Mouse (Mus musculus) intestine, embryonic 16.5 days (tissue): Measurements from ENCODE around the gene Mrpl18. TPM values are rescaled to one million over a fixed set of nuclear protein-coding genes. Genes with fewer than 3 reads are reported as not detected.
A peak's percentile ranks its signal among the peaks of the same experiment; 100 is the strongest.
"Not testable (repeated sequence)": the region's sequence is repeated elsewhere in the genome, so short reads cannot be mapped to it uniquely, and the experiment has no call there.

Source experiments
- ATAC-seq: fragments of 200-750 bp; cut with Nextera tagmentation; 2 replicates; pipeline ENCODE4 v1.8.0; 2017; ENCODE audit warnings: moderate TSS enrichment, moderate library complexity
- H3K27ac ChIP-seq: fragments of 300-500 bp; sonication (generic); 2 replicates; pipeline ENCODE4 v1.5.1; 2014; ENCODE audit warnings: mild to moderate bottlenecking, low read length
- H3K27me3 ChIP-seq: fragments of 300-500 bp; sonication (generic); replicated peaks from 2 replicates; pipeline ENCODE4 v1.6.1; 2014; ENCODE audit warnings: low read length, control low read depth, mixed read lengths; ENCODE audit not compliant: control insufficient read depth, insufficient read depth
- H3K36me3 ChIP-seq: fragments of 300-500 bp; sonication (generic); 2 replicates; pipeline ENCODE4 v1.6.1; 2014; ENCODE audit warnings: low read length, control low read depth; ENCODE audit not compliant: control insufficient read depth, insufficient read depth
- H3K4me1 ChIP-seq: fragments of 300-500 bp; sonication (generic); 2 replicates; pipeline ENCODE4 v1.6.1; 2014; ENCODE audit warnings: low read length, control low read depth, mixed read lengths; ENCODE audit not compliant: control insufficient read depth, insufficient read depth
- H3K4me2 ChIP-seq: fragments of 300-500 bp; sonication (generic); 2 replicates; pipeline ENCODE4 v1.6.1; 2014; ENCODE audit warnings: low read depth, low read length, control low read depth
- H3K4me3 ChIP-seq: fragments of 300-500 bp; sonication (generic); 2 replicates; pipeline ENCODE4 v1.5.1; 2014; ENCODE audit warnings: mild to moderate bottlenecking, low read length
- H3K9ac ChIP-seq: fragments of 300-500 bp; sonication (generic); 2 replicates; pipeline ENCODE4 v1.6.1; 2014; ENCODE audit warnings: low read depth, low read length
- H3K9me3 ChIP-seq: fragments of 300-500 bp; sonication (generic); 2 replicates; pipeline ENCODE4 v1.6.1; 2016; ENCODE audit warnings: low read length, control low read depth; ENCODE audit not compliant: control insufficient read depth
- WGBS: fragments of 180-500 bp; shearing (Covaris S2); extraction: QIAGEN DNeasy Blood & Tissue Kit; methylation state at CpG from one replicate; pipeline ENCODE4 v1.1.7; 2014; 5-methylcytosine and 5-hydroxymethylcytosine counted together
- polyA plus RNA-seq: library from polyadenylated mRNA; unstranded; fragments of >200 nt; fragmentation: Nextera tagmentation; extraction: Ambion mirVana; gene quantifications from 2 replicates; pipeline ENCODE4 v1.2.1, GENCODE M21; 2015

The Mrpl18 gene
- 159 and 183 TPM in 2 replicates for polyA plus RNA-seq

GRCm38 (mm10) chr17:12915881-12916583 lies at the start of gene Mrpl18:
Gene Mrpl18, minus strand, starts transcription at chr17:12916345.
- under 1% methylated on average over 56 of the region's 56 CpGs for WGBS
- peak within 1 kb of the TSS; percentile 78 for H3K4me2 ChIP-seq
- H3K36me3 ChIP-seq, result peaks cover 5% of the 10 kb centered on the region; the same call in 1 of the 2 replicates

GRCm38 (mm10) chr17:12963476-12963875 lies 47.3 kb upstream of the Mrpl18 start:
- Histone ChIP-seq H3K27ac (no peak overlapping the region), H3K36me3 (no peaks in the 10 kb centered on the region), H3K9me3 (no peaks in the 10 kb centered on the region), H3K4me1 (peaks cover 9% of the 10 kb centered on the region), H3K27me3 (no peaks in the 10 kb centered on the region), H3K4me2 (no peak overlapping the region), H3K9ac (no peak overlapping the region), H3K4me3 (no peak overlapping the region)
- ATAC-seq, result no peak
- 73% methylated on average over 3 of the region's 3 CpGs for WGBS

More at GRCm38 (mm10) chr17:12915881-12916583, at the start of gene Mrpl18:
- ATAC-seq, result peak; percentile 100
- H3K9me3 ChIP-seq, result no peaks in the 10 kb centered on the region
- H3K4me1 ChIP-seq, result peaks cover 3% of the 10 kb centered on the region; the same call in 1 of the 2 replicates
- H3K9ac ChIP-seq, result peak within 1 kb of the TSS; percentile 98
- H3K27me3 ChIP-seq, result no peaks in the 10 kb centered on the region
- peak within 1 kb of the TSS; percentile 91 for H3K27ac ChIP-seq
- H3K4me3 ChIP-seq, result peak within 1 kb of the TSS; percentile 95

- under 1% methylated on average over 42 of the region's 42 CpGs for WGBS
- Histone ChIP-seq H3K27ac (peak within 1 kb of the TSS; percentile 93), H3K9me3 (no peaks in the 10 kb centered on the region), H3K4me2 (peak within 1 kb of the TSS; percentile 64), H3K4me1 (peaks cover 9% of the 10 kb centered on the region), H3K4me3 (peak within 1 kb of the TSS; percentile 79), H3K36me3 (0 out of 2 replicates have a peak, but pooled peaks cover 5% of the 10 kb centered on the region), H3K9ac (peak within 1 kb of the TSS; percentile 79), H3K27me3 (no peaks in the 10 kb centered on the region)
- peak; percentile 99 for ATAC-seq
Measured at GRCm38 (mm10) chr17:12960331-12960873, 44.3 kb upstream of the Mrpl18 start, which contains the start of gene Acat2. Gene Acat2, minus strand, starts transcription at chr17:12960747.

GRCm38 (mm10) chr17:12959377-12959776 lies 43.2 kb upstream of the Mrpl18 start:
- 8% methylated on average over 1 of the region's 2 CpGs for WGBS
- not testable (repeated sequence) for H3K36me3 ChIP-seq, H3K9me3 ChIP-seq, H3K9ac ChIP-seq, H3K4me1 ChIP-seq, ATAC-seq, H3K27me3 ChIP-seq, H3K27ac ChIP-seq
- Histone ChIP-seq H3K4me2 (peak overlapping the region; percentile 37; the same call in 1 of the 2 replicates), H3K4me3 (0 out of 2 replicates have a peak overlapping the region, but pooled peaks have one; percentile 29)

GRCm38 (mm10) chr17:12956664-12957063 lies 40.5 kb upstream of the Mrpl18 start:
- Histone ChIP-seq H3K27ac (no peak overlapping the region), H3K27me3 (no peaks in the 10 kb centered on the region), H3K4me1 (peaks cover 9% of the 10 kb centered on the region), H3K4me2 (no peak overlapping the region), H3K9ac (no peak overlapping the region), H3K36me3 (peaks cover 11% of the 10 kb centered on the region; the same call in 1 of the 2 replicates), H3K9me3 (no peaks in the 10 kb centered on the region), H3K4me3 (no peak overlapping the region)
- WGBS, result 92% methylated on average over 8 of the region's 8 CpGs
- no peak for ATAC-seq

- no peak for ATAC-seq
- Histone ChIP-seq H3K27ac (no peak overlapping the region), H3K9me3 (no peaks in the 10 kb centered on the region), H3K4me3 (no peak overlapping the region), H3K36me3 (peaks cover 12% of the 10 kb centered on the region), H3K4me2 (no peak overlapping the region), H3K27me3 (no peaks in the 10 kb centered on the region), H3K9ac (no peak overlapping the region), H3K4me1 (no peaks in the 10 kb centered on the region)
- 91% methylated on average over 5 of the region's 5 CpGs for WGBS
Measured at GRCm38 (mm10) chr17:12949669-12950068, 33.5 kb upstream of the Mrpl18 start.

GRCm38 (mm10) chr17:12942459-12943162 lies 26.5 kb upstream of the Mrpl18 start:
- WGBS, result 88% methylated on average over 6 of the region's 6 CpGs
- Histone ChIP-seq H3K9ac (no peak overlapping the region), H3K36me3 (no peaks in the 10 kb centered on the region; the same call in 1 of the 2 replicates), H3K9me3 (no peaks in the 10 kb centered on the region), H3K4me3 (no peak overlapping the region), H3K4me1 (peaks cover 3% of the 10 kb centered on the region; the same call in 1 of the 2 replicates), H3K27ac (no peak overlapping the region), H3K4me2 (no peak overlapping the region), H3K27me3 (no peaks in the 10 kb centered on the region)
- ATAC-seq, result no peak

- no peaks in the 10 kb centered on the region for H3K27me3 ChIP-seq
- peaks cover 3% of the 10 kb centered on the region; the same call in 1 of the 2 replicates for H3K4me1 ChIP-seq
- no peak overlapping the region for H3K4me2 ChIP-seq
- H3K4me3 ChIP-seq, result no peak overlapping the region
- WGBS, result 76% methylated on average over 8 of the region's 8 CpGs
- H3K9ac ChIP-seq, result no peak overlapping the region
- no peak overlapping the region for H3K27ac ChIP-seq
- ATAC-seq, result no peak
- no peaks in the 10 kb centered on the region; the same call in 1 of the 2 replicates for H3K36me3 ChIP-seq
- H3K9me3 ChIP-seq, result no peaks in the 10 kb centered on the region
Measured at GRCm38 (mm10) chr17:12941543-12942260, 25.6 kb upstream of the Mrpl18 start.
